Mouse (Mus musculus) kidney, postnatal 36 days (tissue): ENCODE results near the gene Gm16867.
"Not testable (repeated sequence)": the region's sequence is repeated elsewhere in the genome, so short reads cannot be mapped to it uniquely, and the experiment has no call there.

ENCODE experiments used
- DNase-seq, 2 experiments: peaks; one replicate each; pipeline ENCODE4 v3.0.0; 2021 to 2022; ENCODE audit warnings: mixed read lengths in 2 of 2

Gm16867 gene

GRCm38 (mm10) chr14:69503174-69503573 is at the start of gene Gm16867:
Gm16867 (minus strand) TSS chr14:69503362.
- not testable (repeated sequence) for DNase-seq

GRCm38 (mm10) chr14:69547310-69547709 is 44.1 kb upstream of the Gm16867 start:
- DNase-seq, result not testable (repeated sequence)

GRCm38 (mm10) chr14:69545052-69545451 is 41.9 kb upstream of the Gm16867 start:
- not testable (repeated sequence) for DNase-seq

- DNase-seq, result not testable (repeated sequence)
Observed at GRCm38 (mm10) chr14:69544033-69544432, 40.9 kb upstream of the Gm16867 start.

- DNase-seq, result not testable (repeated sequence)
Observed at GRCm38 (mm10) chr14:69542695-69543094, 39.5 kb upstream of the Gm16867 start.

GRCm38 (mm10) chr14:69540113-69540512 is 37.0 kb upstream of the Gm16867 start:
- DNase-seq, result not testable (repeated sequence)

- DNase-seq, result not testable (repeated sequence)
Observed at GRCm38 (mm10) chr14:69536539-69536938, 33.4 kb upstream of the Gm16867 start.

GRCm38 (mm10) chr14:69526202-69526601 is 23.0 kb upstream of the Gm16867 start:
- DNase-seq, result not testable (repeated sequence)

- DNase-seq, result not testable (repeated sequence)
Observed at GRCm38 (mm10) chr14:69523001-69523400, 19.8 kb upstream of the Gm16867 start.

- not testable (repeated sequence) for DNase-seq
Observed at GRCm38 (mm10) chr14:69520810-69521209, 17.6 kb upstream of the Gm16867 start.

GRCm38 (mm10) chr14:69512449-69512848 is 9.3 kb upstream of the Gm16867 start, which contains the start of gene Gm27179:
Gm27179 (minus strand) TSS chr14:69512549.
- DNase-seq, result not testable (repeated sequence)

- not testable (repeated sequence) for DNase-seq
Observed at GRCm38 (mm10) chr14:69507000-69507399, 3.8 kb upstream of the Gm16867 start.

GRCm38 (mm10) chr14:69502440-69503150 is 567 bp downstream of the Gm16867 start:
- not testable (repeated sequence) for DNase-seq

- DNase-seq, result not testable (repeated sequence)
Observed at GRCm38 (mm10) chr14:69496259-69496658, 6.9 kb downstream of the Gm16867 start.

GRCm38 (mm10) chr14:69494946-69495345 is 8.2 kb downstream of the Gm16867 start:
- not testable (repeated sequence) for DNase-seq

- not testable (repeated sequence) for DNase-seq
Observed at GRCm38 (mm10) chr14:69494522-69494921, 8.6 kb downstream of the Gm16867 start.

GRCm38 (mm10) chr14:69488001-69488400 is 15.2 kb downstream of the Gm16867 start:
- not testable (repeated sequence) for DNase-seq

- DNase-seq, result not testable (repeated sequence)
Observed at GRCm38 (mm10) chr14:69485466-69486135, 17.6 kb downstream of the Gm16867 start.

- not testable (repeated sequence) for DNase-seq
Observed at GRCm38 (mm10) chr14:69473941-69474646, 29.1 kb downstream of the Gm16867 start.

- not testable (repeated sequence) for DNase-seq
Observed at GRCm38 (mm10) chr14:69473322-69473721, 29.8 kb downstream of the Gm16867 start.

GRCm38 (mm10) chr14:69470122-69470708 is 32.9 kb downstream of the Gm16867 start:
- not testable (repeated sequence) for DNase-seq

- not testable (repeated sequence) for DNase-seq
Observed at GRCm38 (mm10) chr14:69467612-69468366, 35.4 kb downstream of the Gm16867 start.
